Mouse (Mus musculus): ENCODE results near the gene Fggy.

- no peak for TF ChIP-seq CTCF (conservative IDR thresholded peaks at IDR 0.05; ENCODE audit: low read length)
- no peak for TF ChIP-seq POU5F1 (IDR thresholded peaks at IDR 0.05; ENCODE audit: borderline replicate concordance, low read length)
- TF ChIP-seq NANOG (IDR thresholded peaks at IDR 0.05; ENCODE audit: borderline replicate concordance, low read length), result peak; percentile 84; the same call in 1 of the 2 replicates
These were observed 342.8 kb downstream of the Fggy start for GRCm38 (mm10) chr4:95899926-95900712.
